Mouse (Mus musculus) liver, postnatal 0 days (tissue): Measurements from ENCODE around the gene Pomgnt1.

Experiments used
- CTCF ChIP-seq: sonication (generic); IDR thresholded peaks from 2 replicates; pipeline ENCODE4 v1.5.1; 2016; ENCODE audit warnings: antibody characterized with exemption, low read depth
- EP300 ChIP-seq: IDR thresholded peaks from 2 replicates; pipeline ENCODE4 v1.6.1; 2016; ENCODE audit warnings: antibody characterized with exemption, low read depth, mild to moderate bottlenecking

GRCm38 (mm10) chr4:116157882-116158281 lies 34.2 kb downstream of the Pomgnt1 start:
- TF ChIP-seq CTCF (no peak), EP300 (no peak)
